8 mouse cellular contexts compared by ENCODE assay signal in genomic region chr11:69066956-69067355, GRCm38 (mm10). TPM values are rescaled to one million over a fixed set of nuclear protein-coding genes. Genes with fewer than 3 reads are reported as not detected.
DNase-seq lines count a peak whose midpoint lies in the region; ATAC-seq and TF ChIP-seq lines count a peak whose summit lies in the region.

No protein-coding gene starts in this region.

- H3K27ac ChIP-seq in embryonic facial prominence, embryonic 15.5 days (replicated peaks): peak overlapping the region; percentile 61
- H3K27ac ChIP-seq in heart, embryonic 14.5 days (replicated peaks in 1 of 2; ENCODE audit: control insufficient read depth in 1 of 2, insufficient read depth in 1 of 2, low read depth in 2 of 2, low read length in 2 of 2): peak overlapping the region; percentile 80 to 83
- H3K27ac ChIP-seq in liver, embryonic 15.5 days (replicated peaks): peak overlapping the region; percentile 66; the same call in 1 of the 2 replicates
- H3K27ac ChIP-seq in neural tube, embryonic 13.5 days (replicated peaks): no peak overlapping the region
- peak overlapping the region; percentile 58 for H3K27ac ChIP-seq in stomach, postnatal 0 days (replicated peaks)

- peak; percentile 43 for TF ChIP-seq CTCF in C2C12 (IDR thresholded peaks at IDR 0.05; ENCODE audit: control insufficient read depth, insufficient read depth, insufficient read length)
- peak; percentile 93 for TF ChIP-seq CTCF in stomach, postnatal 0 days (IDR thresholded peaks at IDR 0.05; ENCODE audit: low read depth)

- H3K4me2 ChIP-seq in embryonic facial prominence, embryonic 15.5 days (replicated peaks): peak overlapping the region; percentile 85
- peak overlapping the region; percentile 82 for H3K4me2 ChIP-seq in heart, embryonic 14.5 days (ENCODE audit: low read length)
- peak overlapping the region; percentile 87 for H3K4me2 ChIP-seq in liver, embryonic 15.5 days
- H3K4me2 ChIP-seq in neural tube, embryonic 13.5 days: peak overlapping the region; percentile 79
- H3K4me2 ChIP-seq in stomach, postnatal 0 days (replicated peaks; ENCODE audit: low read depth): peak overlapping the region; percentile 55

- DNase-seq in adrenal gland, postnatal 4 days (ENCODE audit: low spot score in 2 of 2): peak; percentile 60 to 84
- peak; percentile 94 for DNase-seq in kidney, postnatal 14 days
- DNase-seq in stomach, postnatal 0 days (ENCODE audit: low spot score): peak; percentile 89

- peak overlapping the region; percentile 28; the same call in 1 of the 2 replicates for H3K9ac ChIP-seq in embryonic facial prominence, embryonic 15.5 days
- H3K9ac ChIP-seq in heart, embryonic 14.5 days (ENCODE audit: low read length): peak overlapping the region; percentile 71
- peak overlapping the region; percentile 56 for H3K9ac ChIP-seq in liver, embryonic 15.5 days
- H3K9ac ChIP-seq in neural tube, embryonic 13.5 days: peak overlapping the region; percentile 74
- H3K9ac ChIP-seq in stomach, postnatal 0 days (ENCODE audit: low read length): no peak overlapping the region

- no peaks in the 10 kb centered on the region for H3K27me3 ChIP-seq in C2C12 (ENCODE audit: control insufficient read depth, insufficient read depth, insufficient read length)
- H3K27me3 ChIP-seq in embryonic facial prominence, embryonic 15.5 days: no peaks in the 10 kb centered on the region
- no peaks in the 10 kb centered on the region for H3K27me3 ChIP-seq in heart, embryonic 14.5 days (ENCODE audit: control insufficient read depth, insufficient read depth, low read length)
- H3K27me3 ChIP-seq in liver, embryonic 15.5 days: no peaks in the 10 kb centered on the region
- H3K27me3 ChIP-seq in neural tube, embryonic 13.5 days: peaks cover 4% of the 10 kb centered on the region; the same call in 1 of the 2 replicates
- no peaks in the 10 kb centered on the region for H3K27me3 ChIP-seq in stomach, postnatal 0 days (ENCODE audit: control insufficient read depth, insufficient read depth, low read length)

- WGBS in embryonic facial prominence, embryonic 15.5 days: 9% methylated on average over 8 of the region's 8 CpGs
- 2% methylated on average over 8 of the region's 8 CpGs for WGBS in heart, embryonic 14.5 days
- WGBS in liver, embryonic 15.5 days (ENCODE audit: insufficient replicate concordance): 12% methylated on average over 8 of the region's 8 CpGs
- WGBS in neural tube, embryonic 13.5 days: 10% methylated on average over 8 of the region's 8 CpGs
- WGBS in stomach, postnatal 0 days: 10% methylated on average over 8 of the region's 8 CpGs

- no peaks in the 10 kb centered on the region for H3K79me2 ChIP-seq in C2C12 (ENCODE audit: control insufficient read depth, insufficient read depth)

- peaks cover 32% of the 10 kb centered on the region for H3K4me1 ChIP-seq in embryonic facial prominence, embryonic 15.5 days
- H3K4me1 ChIP-seq in heart, embryonic 14.5 days (ENCODE audit: control insufficient read depth in 2 of 2, insufficient read depth in 2 of 2, low read length in 2 of 2): peaks cover 17 to 32% of the 10 kb centered on the region in 2 experiments
- peaks cover 70% of the 10 kb centered on the region for H3K4me1 ChIP-seq in liver, embryonic 15.5 days (replicated peaks)
- H3K4me1 ChIP-seq in neural tube, embryonic 13.5 days (replicated peaks): peaks cover 39% of the 10 kb centered on the region
- H3K4me1 ChIP-seq in stomach, postnatal 0 days (replicated peaks; ENCODE audit: control insufficient read depth, insufficient read depth): peaks cover 2% of the 10 kb centered on the region; the same call in 1 of the 2 replicates

- no peaks in the 10 kb centered on the region for H3K9me3 ChIP-seq in embryonic facial prominence, embryonic 15.5 days (replicated peaks)
- H3K9me3 ChIP-seq in heart, embryonic 14.5 days (ENCODE audit: control insufficient read depth, low read length): no peaks in the 10 kb centered on the region
- H3K9me3 ChIP-seq in liver, embryonic 15.5 days (replicated peaks): no peaks in the 10 kb centered on the region
- H3K9me3 ChIP-seq in neural tube, embryonic 13.5 days: no peaks in the 10 kb centered on the region
- no peaks in the 10 kb centered on the region for H3K9me3 ChIP-seq in stomach, postnatal 0 days (ENCODE audit: control insufficient read depth, low read length)

- no peak overlapping the region for H3ac ChIP-seq in C2C12 (ENCODE audit: control insufficient read depth, insufficient read length, low read depth)

- H3K4me3 ChIP-seq in C2C12 (ENCODE audit: insufficient read depth, poor library complexity, severe bottlenecking): no peak overlapping the region
- peak overlapping the region; percentile 44 for H3K4me3 ChIP-seq in embryonic facial prominence, embryonic 15.5 days (replicated peaks)
- peak overlapping the region in 1 of 2 experiments; percentile 39; a peak in 2 of 4 replicates for H3K4me3 ChIP-seq in heart, embryonic 14.5 days (ENCODE audit: control insufficient read depth in 1 of 2, insufficient read depth in 1 of 2, low read depth in 1 of 2, low read length in 2 of 2)
- H3K4me3 ChIP-seq in liver, embryonic 15.5 days (replicated peaks): peak overlapping the region; percentile 57
- peak overlapping the region; percentile 40 for H3K4me3 ChIP-seq in neural tube, embryonic 13.5 days
- peak overlapping the region; percentile 20; the same call in 1 of the 2 replicates for H3K4me3 ChIP-seq in stomach, postnatal 0 days (ENCODE audit: low read depth, low read length)

- H3K36me3 ChIP-seq in C2C12 (ENCODE audit: control insufficient read depth, insufficient read depth): no peaks in the 10 kb centered on the region
- H3K36me3 ChIP-seq in embryonic facial prominence, embryonic 15.5 days: no peaks in the 10 kb centered on the region
- no peaks in the 10 kb centered on the region for H3K36me3 ChIP-seq in heart, embryonic 14.5 days (ENCODE audit: control insufficient read depth, insufficient read depth, low read length)
- no peaks in the 10 kb centered on the region for H3K36me3 ChIP-seq in liver, embryonic 15.5 days (replicated peaks)
- H3K36me3 ChIP-seq in neural tube, embryonic 13.5 days: no peaks in the 10 kb centered on the region
- H3K36me3 ChIP-seq in stomach, postnatal 0 days (ENCODE audit: control insufficient read depth, insufficient read depth, low read length): no peaks in the 10 kb centered on the region

- no peaks in the 10 kb centered on the region for H3K79me3 ChIP-seq in C2C12 (ENCODE audit: low read depth)

- TF ChIP-seq EP300 in stomach, postnatal 0 days (optimal IDR thresholded peaks at IDR 0.05): no peak

- ATAC-seq in embryonic facial prominence, embryonic 15.5 days (ENCODE audit: insufficient number of reproducible peaks, low FRiP score, low TSS enrichment, low read depth): no peak
- ATAC-seq in heart, embryonic 14.5 days (ENCODE audit: insufficient number of reproducible peaks, insufficient read depth, low FRiP score, low read depth): no peak
- ATAC-seq in liver, embryonic 15.5 days (ENCODE audit: insufficient read depth): no peak
- no peak for ATAC-seq in neural tube, embryonic 13.5 days (ENCODE audit: low read depth)
- ATAC-seq in stomach, postnatal 0 days (ENCODE audit: low FRiP score, low TSS enrichment): no peak

RNA-seq across cellular contexts. Expression of gene Tmem107, which starts 3.6 kb away (rescaled TPM):
- polyA plus RNA-seq in C2C12 (2012; fragmentation: generic; extraction: Trizol): 41.9 TPM
- 10 to 100 TPM; 20.6 TPM for total RNA-seq in adrenal gland, postnatal 4 days (2021)
- polyA plus RNA-seq in embryonic facial prominence, embryonic 15.5 days (2015; fragmentation: Nextera tagmentation; extraction: Ambion mirVana): 102 and 137 TPM in 2 replicates
- 33.5 and 34.4 TPM in 2 replicates for polyA plus RNA-seq in heart, embryonic 14.5 days (2014; fragmentation: Nextera tagmentation; extraction: Ambion mirVana)
- 20.2 and 21.6 TPM in 2 replicates for polyA plus RNA-seq in liver, embryonic 15.5 days (2015; fragmentation: Nextera tagmentation; extraction: Ambion mirVana)
- polyA plus RNA-seq in neural tube, embryonic 13.5 days (2015; fragmentation: Nextera tagmentation; extraction: Ambion mirVana): 28.4 and 29.2 TPM in 2 replicates
- 28.4 and 30.8 TPM in 2 replicates for polyA plus RNA-seq in stomach, postnatal 0 days (2015; fragmentation: Nextera tagmentation; extraction: Ambion mirVana)

RNA-seq across cellular contexts. Expression of gene Borcs6, which starts 7.4 kb away (rescaled TPM):
- 14.3 TPM for polyA plus RNA-seq in C2C12 (2012; fragmentation: generic; extraction: Trizol)
- total RNA-seq in adrenal gland, postnatal 4 days (2021): 10 to 100 TPM; 24.3 to 26.0 TPM
- polyA plus RNA-seq in embryonic facial prominence, embryonic 15.5 days (2015; fragmentation: Nextera tagmentation; extraction: Ambion mirVana): 14.9 and 15.7 TPM in 2 replicates
- polyA plus RNA-seq in heart, embryonic 14.5 days (2014; fragmentation: Nextera tagmentation; extraction: Ambion mirVana): 13.0 and 14.1 TPM in 2 replicates
- 4.3 and 5.3 TPM in 2 replicates for polyA plus RNA-seq in liver, embryonic 15.5 days (2015; fragmentation: Nextera tagmentation; extraction: Ambion mirVana)
- polyA plus RNA-seq in neural tube, embryonic 13.5 days (2015; fragmentation: Nextera tagmentation; extraction: Ambion mirVana): 14.7 and 16.8 TPM in 2 replicates
- 14.6 and 16.7 TPM in 2 replicates for polyA plus RNA-seq in stomach, postnatal 0 days (2015; fragmentation: Nextera tagmentation; extraction: Ambion mirVana)

RNA-seq across cellular contexts. Expression of gene Vamp2, which starts 21.3 kb away (rescaled TPM):
- polyA plus RNA-seq in C2C12 (2012; fragmentation: generic; extraction: Trizol): 20.9 TPM
- 100 to 1,000 TPM; 208 to 226 TPM for total RNA-seq in adrenal gland, postnatal 4 days (2021)
- 111 and 149 TPM in 2 replicates for polyA plus RNA-seq in embryonic facial prominence, embryonic 15.5 days (2015; fragmentation: Nextera tagmentation; extraction: Ambion mirVana)
- polyA plus RNA-seq in heart, embryonic 14.5 days (2014; fragmentation: Nextera tagmentation; extraction: Ambion mirVana): 81.5 and 93.9 TPM in 2 replicates
- 14.9 and 19.6 TPM in 2 replicates for polyA plus RNA-seq in liver, embryonic 15.5 days (2015; fragmentation: Nextera tagmentation; extraction: Ambion mirVana)
- 268 and 282 TPM in 2 replicates for polyA plus RNA-seq in neural tube, embryonic 13.5 days (2015; fragmentation: Nextera tagmentation; extraction: Ambion mirVana)
- 43.0 and 53.7 TPM in 2 replicates for polyA plus RNA-seq in stomach, postnatal 0 days (2015; fragmentation: Nextera tagmentation; extraction: Ambion mirVana)

RNA-seq across cellular contexts. Expression of gene Aurkb, which starts 21.5 kb away (rescaled TPM):
- 76.6 TPM for polyA plus RNA-seq in C2C12 (2012; fragmentation: generic; extraction: Trizol)
- 10 to 100 TPM; 41.5 to 41.7 TPM for total RNA-seq in adrenal gland, postnatal 4 days (2021)
- 122 and 123 TPM in 2 replicates for polyA plus RNA-seq in embryonic facial prominence, embryonic 15.5 days (2015; fragmentation: Nextera tagmentation; extraction: Ambion mirVana)
- 61.7 and 64.8 TPM in 2 replicates for polyA plus RNA-seq in heart, embryonic 14.5 days (2014; fragmentation: Nextera tagmentation; extraction: Ambion mirVana)
- polyA plus RNA-seq in liver, embryonic 15.5 days (2015; fragmentation: Nextera tagmentation; extraction: Ambion mirVana): 111 and 115 TPM in 2 replicates
- 22.7 and 33.0 TPM in 2 replicates for polyA plus RNA-seq in neural tube, embryonic 13.5 days (2015; fragmentation: Nextera tagmentation; extraction: Ambion mirVana)
- 24.7 and 34.0 TPM in 2 replicates for polyA plus RNA-seq in stomach, postnatal 0 days (2015; fragmentation: Nextera tagmentation; extraction: Ambion mirVana)

RNA-seq across cellular contexts. Expression of gene Per1, which starts 28.1 kb away (rescaled TPM):
- 4.5 TPM for polyA plus RNA-seq in C2C12 (2012; fragmentation: generic; extraction: Trizol)
- total RNA-seq in adrenal gland, postnatal 4 days (2021): 100 to 1,000 TPM in 1 of 2 experiments, 10 to 100 TPM in 1; 99.4 to 130 TPM
- 29.6 and 34.4 TPM in 2 replicates for polyA plus RNA-seq in embryonic facial prominence, embryonic 15.5 days (2015; fragmentation: Nextera tagmentation; extraction: Ambion mirVana)
- polyA plus RNA-seq in heart, embryonic 14.5 days (2014; fragmentation: Nextera tagmentation; extraction: Ambion mirVana): 16.0 and 17.8 TPM in 2 replicates
- polyA plus RNA-seq in liver, embryonic 15.5 days (2015; fragmentation: Nextera tagmentation; extraction: Ambion mirVana): 6.4 and 7.6 TPM in 2 replicates
- 8.0 and 8.4 TPM in 2 replicates for polyA plus RNA-seq in neural tube, embryonic 13.5 days (2015; fragmentation: Nextera tagmentation; extraction: Ambion mirVana)
- polyA plus RNA-seq in stomach, postnatal 0 days (2015; fragmentation: Nextera tagmentation; extraction: Ambion mirVana): 7.7 and 13.1 TPM in 2 replicates
